Mouse (Mus musculus): Measurements from ENCODE around the gene Abl2.
"Not testable (repeated sequence)": the region's sequence is repeated elsewhere in the genome, so short reads cannot be mapped to it uniquely, and the experiment has no call there.

Abl2 gene

GRCm38 (mm10) chr1:156635148-156635547, 76.6 kb downstream of the Abl2 start:
- DNase-seq (ENCODE audit: low spot score): no peak

GRCm38 (mm10) chr1:156639455-156639854, 80.9 kb downstream of the Abl2 start:
- DNase-seq (ENCODE audit: low spot score): no peak

GRCm38 (mm10) chr1:156640577-156640976, 82.0 kb downstream of the Abl2 start:
- peak; percentile 71 for DNase-seq (ENCODE audit: low spot score)

- DNase-seq (ENCODE audit: low spot score): no peak
Observed at GRCm38 (mm10) chr1:156641808-156642207, 83.2 kb downstream of the Abl2 start.

DNA sequence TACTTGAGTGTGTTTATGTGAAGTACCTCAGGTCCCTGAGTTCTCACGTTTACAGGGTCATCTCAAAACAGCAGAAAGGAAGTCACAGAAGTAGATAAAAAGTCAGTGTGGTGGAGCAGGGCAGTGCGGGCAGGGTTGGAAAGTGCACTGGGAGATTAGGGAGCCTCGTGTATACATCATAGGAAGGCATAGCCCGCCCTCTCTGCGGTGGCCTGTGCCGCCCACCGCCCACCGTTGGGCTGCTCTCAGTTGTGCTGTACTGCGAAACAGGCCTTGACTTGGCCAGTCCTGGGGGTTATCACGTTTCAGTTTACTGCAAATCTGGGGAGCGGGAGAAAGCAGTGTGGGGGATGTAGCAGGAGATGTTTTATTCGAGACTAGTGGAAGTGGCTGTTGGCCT, 84.2 kb downstream of the Abl2 start:
- DNase-seq (ENCODE audit: low spot score): no peak

DNA sequence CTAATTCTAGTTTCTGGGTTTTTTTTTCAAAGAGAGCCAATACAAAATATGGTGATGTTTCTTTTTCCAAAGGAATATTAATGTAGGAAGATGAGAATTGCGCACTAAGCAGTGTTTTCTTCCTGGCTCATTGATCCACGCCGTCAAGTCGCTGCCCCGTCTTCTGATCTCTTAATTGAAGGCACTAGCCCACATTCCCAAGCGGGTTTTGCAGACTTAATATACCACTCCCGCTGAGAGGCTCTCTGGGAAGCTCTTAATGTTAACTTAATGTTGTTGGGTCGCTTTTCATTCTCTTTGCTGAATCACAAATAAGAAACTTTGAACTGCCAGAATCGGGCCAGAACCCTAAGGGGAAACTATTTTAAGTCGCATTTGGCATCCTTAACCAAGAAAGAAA, 85.5 kb downstream of the Abl2 start:
- DNase-seq (ENCODE audit: low spot score): no peak

DNA sequence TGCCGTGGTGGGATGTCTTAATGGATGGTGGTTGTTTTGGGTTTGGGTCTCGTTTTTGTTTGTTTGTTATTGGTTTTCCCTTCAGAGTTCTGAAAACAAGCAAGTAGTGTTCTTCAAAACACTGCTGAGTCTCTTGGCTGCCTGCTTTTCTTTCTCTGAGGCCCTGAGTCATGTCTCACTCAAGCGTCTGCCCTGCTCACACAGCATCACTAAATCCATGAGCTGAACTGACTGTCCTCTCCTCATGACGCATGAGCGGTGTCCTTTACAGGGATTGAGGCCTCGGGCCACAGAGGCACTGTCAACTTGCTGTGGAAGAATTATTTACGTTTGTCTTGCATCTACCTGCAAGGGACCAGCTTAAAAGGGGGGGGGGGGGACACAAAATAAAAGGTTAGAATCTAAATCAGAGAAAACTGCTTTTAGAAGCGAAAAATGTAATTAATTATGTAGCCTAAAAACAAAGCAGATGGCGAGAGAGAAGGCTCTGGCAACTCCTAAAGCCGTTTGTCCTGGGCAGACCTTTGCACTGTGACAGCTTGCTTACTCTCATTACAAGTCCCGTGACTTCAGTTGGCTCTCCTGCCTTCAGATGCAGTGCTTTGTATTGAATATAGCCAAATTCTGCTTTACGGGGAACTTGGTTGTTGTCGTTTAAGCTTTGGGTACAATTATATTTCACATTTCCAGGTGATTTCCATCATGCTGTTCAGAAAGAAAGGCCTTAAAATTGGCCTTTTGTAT, 86.4 kb downstream of the Abl2 start:
- no peak for DNase-seq (ENCODE audit: low spot score)

- DNase-seq (ENCODE audit: low spot score): no peak
Observed at GRCm38 (mm10) chr1:156645971-156646370, 87.4 kb downstream of the Abl2 start.

- DNase-seq (ENCODE audit: low spot score): no peak
Observed at GRCm38 (mm10) chr1:156648705-156649104, 90.1 kb downstream of the Abl2 start.

- DNase-seq (ENCODE audit: low spot score): no peak
Observed at GRCm38 (mm10) chr1:156650631-156651030, 92.0 kb downstream of the Abl2 start.

- DNase-seq (ENCODE audit: low spot score): no peak
Observed at GRCm38 (mm10) chr1:156652189-156652822, 93.7 kb downstream of the Abl2 start.

DNA sequence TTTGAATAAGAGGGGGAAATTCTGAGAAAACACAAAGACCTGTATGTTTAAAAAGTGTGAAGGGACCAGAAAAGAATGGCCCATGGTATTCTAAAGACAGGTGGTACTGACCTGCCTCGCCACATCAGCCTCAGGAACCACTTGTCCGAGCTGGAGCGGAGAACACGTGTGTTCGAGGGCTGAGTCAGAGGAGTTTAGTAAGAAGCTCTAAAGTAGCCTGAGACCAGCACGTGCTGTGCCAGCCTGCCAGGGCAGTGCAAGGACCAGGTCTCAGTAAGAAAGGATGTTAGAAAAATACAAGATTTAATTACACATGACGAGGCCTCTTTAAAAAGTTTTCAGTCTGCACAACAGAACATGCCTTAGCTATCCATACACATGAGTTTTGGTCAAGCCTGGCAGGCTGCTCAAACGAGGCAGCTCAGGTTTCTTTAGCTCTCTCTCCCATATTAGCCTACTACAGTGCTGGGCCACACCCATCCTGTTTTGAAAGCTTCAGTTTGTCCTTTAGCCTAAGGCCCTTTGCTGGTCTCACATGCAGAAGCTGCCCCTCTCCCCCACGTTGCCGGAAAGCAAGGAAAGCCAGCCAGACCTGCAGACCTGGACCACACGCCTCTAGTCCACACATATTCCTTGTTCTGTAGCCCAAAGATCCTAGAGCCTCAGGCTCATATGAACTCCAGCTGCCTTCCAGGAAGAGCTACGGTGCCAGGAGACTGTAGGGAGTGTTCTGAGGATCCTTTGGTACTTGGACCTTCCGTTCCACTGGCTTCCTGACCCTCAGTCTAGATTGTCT, 96.3 kb downstream of the Abl2 start:
- no peak for DNase-seq (ENCODE audit: low spot score)

- DNase-seq (ENCODE audit: low spot score): no peak
Observed at GRCm38 (mm10) chr1:156657523-156657922, 98.9 kb downstream of the Abl2 start.

DNA sequence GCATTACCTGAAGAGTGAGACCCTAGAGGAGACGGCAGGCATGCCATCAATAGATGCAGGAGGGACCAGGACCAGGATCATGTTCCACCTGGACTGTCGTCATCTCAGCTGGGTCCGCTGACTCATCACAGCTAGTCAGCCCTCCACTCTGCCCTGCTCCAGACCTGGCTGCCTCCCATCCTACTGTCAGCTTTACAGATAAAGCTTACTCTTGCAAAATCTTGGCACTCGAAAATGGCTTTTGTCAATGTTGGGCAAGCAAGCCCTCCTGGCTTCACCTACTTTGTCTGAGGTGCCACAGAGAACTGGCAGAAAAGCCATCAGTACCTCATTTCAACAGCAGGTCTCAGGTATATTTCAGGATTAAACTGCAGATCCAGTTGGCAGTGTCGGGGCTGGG, 100.1 kb downstream of the Abl2 start:
- DNase-seq (ENCODE audit: low spot score): no peak

GRCm38 (mm10) chr1:156659906-156660659, 101.5 kb downstream of the Abl2 start:
- DNase-seq (ENCODE audit: low spot score): no peak

DNA sequence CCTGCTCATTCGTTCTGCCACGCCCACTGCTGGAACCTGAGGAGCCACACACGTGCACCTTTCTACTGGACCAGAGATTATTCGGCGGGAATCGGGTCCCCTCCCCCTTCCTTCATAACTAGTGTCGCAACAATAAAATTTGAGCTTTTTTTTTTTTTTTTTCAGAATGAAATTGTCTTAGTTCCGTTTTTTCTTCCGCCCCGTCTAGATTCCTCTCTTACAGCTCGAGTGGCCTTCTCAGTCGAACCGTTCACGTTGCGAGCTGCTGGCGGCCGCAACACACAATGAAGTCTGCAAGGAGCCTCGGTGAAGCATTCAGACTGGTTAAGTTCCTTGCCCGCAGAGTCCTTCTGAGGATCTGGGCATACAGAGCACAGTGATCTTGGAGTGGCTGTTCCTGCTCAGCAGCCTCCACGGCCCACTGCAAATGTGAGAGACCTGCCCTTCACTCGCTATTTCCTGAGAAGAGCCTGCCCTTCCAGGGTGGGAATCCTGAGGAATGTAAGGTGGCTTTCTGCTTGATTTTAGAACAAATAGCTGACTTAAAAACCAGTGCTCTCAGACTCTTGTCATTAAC, 102.2 kb downstream of the Abl2 start:
- DNase-seq (ENCODE audit: low spot score): not testable (repeated sequence)

DNA sequence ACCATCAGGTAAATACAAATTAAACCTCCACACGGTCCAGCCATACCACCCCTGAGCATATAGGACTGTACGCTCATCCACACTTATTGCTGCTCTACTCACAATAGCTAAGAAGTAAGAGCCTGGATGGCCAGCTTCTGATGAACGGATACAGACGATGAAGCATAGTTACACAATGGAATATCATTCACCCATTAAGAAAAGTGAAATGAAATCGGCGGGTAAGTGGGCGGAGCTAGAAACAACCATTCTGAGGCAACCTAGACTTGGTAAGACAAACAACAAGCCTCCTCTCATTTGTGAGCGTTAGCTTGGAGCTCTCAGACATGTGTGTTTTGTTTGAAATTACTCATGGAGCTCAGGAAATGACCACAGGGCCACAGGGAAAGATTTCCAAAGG, 107.2 kb downstream of the Abl2 start:
- no peak for DNase-seq (ENCODE audit: low spot score)

GRCm38 (mm10) chr1:156667141-156667926, 108.7 kb downstream of the Abl2 start:
- DNase-seq (ENCODE audit: low spot score): no peak

DNA sequence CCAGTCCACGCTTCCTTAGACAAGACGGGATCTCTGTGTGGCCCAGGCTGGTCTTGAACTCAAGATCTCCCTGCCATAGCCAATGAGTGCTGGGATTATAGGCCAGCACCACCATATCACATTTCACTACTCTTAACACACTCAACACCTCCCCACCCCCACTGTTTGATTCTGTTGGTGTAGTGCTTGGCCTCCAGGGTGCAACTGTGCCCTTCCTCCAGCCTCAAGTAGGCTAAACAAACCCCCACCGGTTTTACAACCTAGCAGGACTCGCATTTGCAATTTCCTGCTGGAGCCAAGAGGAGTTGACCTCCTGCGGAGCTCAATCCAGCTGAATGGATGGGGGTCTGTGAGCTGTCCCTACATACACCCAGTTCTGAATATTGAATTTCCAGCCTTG, 110.0 kb downstream of the Abl2 start:
- DNase-seq (ENCODE audit: low spot score): no peak

- no peak for DNase-seq (ENCODE audit: low spot score)
Observed at GRCm38 (mm10) chr1:156669208-156669983, 110.8 kb downstream of the Abl2 start.
